Mouse (Mus musculus): ENCODE measurements at regions not wholly inside any gene's neighbourhood (a gene's known extent, or its start where the extent isn't known, plus 50 kb on each side); places are given as distances from the start of the nearest gene placed in this dataset.

DNA sequence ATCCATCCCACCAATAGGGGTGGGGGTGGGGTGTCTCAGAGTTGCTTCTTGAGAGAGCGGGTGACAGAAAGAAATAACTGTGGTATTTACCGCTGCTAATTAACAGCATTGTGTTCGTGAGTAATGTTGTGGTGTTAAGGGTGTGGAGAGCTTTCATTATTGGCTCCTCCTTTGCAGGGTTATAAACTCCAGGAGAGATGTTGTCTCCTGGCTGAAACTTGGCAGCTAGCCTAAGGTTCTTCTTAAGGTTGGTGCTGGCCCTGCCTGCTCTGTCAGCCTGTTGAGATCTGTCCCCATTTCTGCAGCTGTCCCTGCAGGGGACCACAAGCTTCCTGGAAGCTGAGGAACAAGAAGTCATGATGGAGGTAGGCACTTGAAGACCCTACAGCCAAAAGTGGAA, 120.6 kb downstream of the Sox9 start:
- WGBS = 93% methylated on average over 3 of the region's 3 CpGs
- Histone ChIP-seq H3K27me3 (no peaks in the 10 kb centered on the region), H3K4me1 (no peaks in the 10 kb centered on the region), H3K27ac (replicated peaks) (no peak overlapping the region), H3K4me2 (replicated peaks) (no peak overlapping the region), H3K36me3 (no peaks in the 10 kb centered on the region), H3K4me3 (no peak overlapping the region), H3K9ac (replicated peaks) (no peak overlapping the region), H3K9me3 (no peaks in the 10 kb centered on the region)
- ATAC-seq (ENCODE audit: low FRiP score, low read depth) = no peak

DNA sequence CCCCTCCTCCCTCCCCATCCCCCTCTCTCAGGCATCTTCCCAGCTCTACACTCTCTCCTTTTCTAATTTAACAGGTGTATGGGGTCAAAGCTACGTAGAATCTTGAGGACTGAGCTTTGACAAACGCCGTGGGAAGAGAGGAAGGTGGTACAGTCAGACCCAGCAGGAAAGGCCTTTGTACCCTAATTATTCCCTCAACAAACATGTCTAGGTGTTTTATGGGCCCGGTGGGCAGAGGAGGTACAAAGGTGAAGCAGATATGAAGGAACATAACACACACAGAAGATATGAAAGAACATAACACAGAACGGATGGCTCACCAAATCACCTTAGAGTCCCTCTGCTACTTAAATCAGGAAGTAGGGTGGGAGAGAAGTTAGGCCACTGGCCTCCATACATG, 128.3 kb downstream of the Sox9 start:
- Histone ChIP-seq H3K36me3 (no peaks in the 10 kb centered on the region), H3K9ac (replicated peaks) (no peak overlapping the region), H3K27me3 (no peaks in the 10 kb centered on the region; the same call in 1 of the 2 replicates), H3K9me3 (no peaks in the 10 kb centered on the region), H3K27ac (replicated peaks) (no peak overlapping the region), H3K4me1 (no peaks in the 10 kb centered on the region), H3K4me3 (no peak overlapping the region), H3K4me2 (replicated peaks) (no peak overlapping the region)
- ATAC-seq (ENCODE audit: low FRiP score, low read depth) = no peak
- 78% methylated on average over 5 of the region's 5 CpGs for WGBS

DNA sequence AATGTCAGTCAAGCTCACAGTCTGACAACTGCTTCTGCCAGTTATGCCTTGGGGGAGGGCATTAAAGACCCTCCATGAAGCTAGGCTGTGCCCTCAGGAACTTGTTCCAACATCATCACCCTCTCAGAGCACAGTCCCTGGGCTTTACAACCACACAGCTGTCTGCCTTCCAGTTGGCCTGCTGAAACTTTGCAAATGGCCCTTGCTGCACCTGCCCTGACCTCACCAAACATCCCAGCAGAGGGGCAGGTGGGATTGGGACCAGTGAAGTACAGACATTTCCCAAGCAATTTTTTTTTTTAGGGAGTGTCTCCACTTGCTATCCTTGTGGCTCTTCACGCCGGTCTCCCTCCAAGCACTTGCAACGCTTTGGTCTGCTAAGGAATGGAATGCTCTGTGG, 130.9 kb downstream of the Sox9 start:
- no peak overlapping the region for H3K4me2 ChIP-seq (replicated peaks)
- H3K9me3 ChIP-seq = no peaks in the 10 kb centered on the region
- no peak for ATAC-seq (ENCODE audit: low FRiP score, low read depth)
- no peak overlapping the region for H3K9ac ChIP-seq (replicated peaks)
- H3K27me3 ChIP-seq = no peaks in the 10 kb centered on the region; the same call in 1 of the 2 replicates
- WGBS = 81% methylated on average over 3 of the region's 3 CpGs
- no peak overlapping the region for H3K27ac ChIP-seq (replicated peaks)
- no peaks in the 10 kb centered on the region for H3K36me3 ChIP-seq
- no peaks in the 10 kb centered on the region for H3K4me1 ChIP-seq
- H3K4me3 ChIP-seq = no peak overlapping the region

DNA sequence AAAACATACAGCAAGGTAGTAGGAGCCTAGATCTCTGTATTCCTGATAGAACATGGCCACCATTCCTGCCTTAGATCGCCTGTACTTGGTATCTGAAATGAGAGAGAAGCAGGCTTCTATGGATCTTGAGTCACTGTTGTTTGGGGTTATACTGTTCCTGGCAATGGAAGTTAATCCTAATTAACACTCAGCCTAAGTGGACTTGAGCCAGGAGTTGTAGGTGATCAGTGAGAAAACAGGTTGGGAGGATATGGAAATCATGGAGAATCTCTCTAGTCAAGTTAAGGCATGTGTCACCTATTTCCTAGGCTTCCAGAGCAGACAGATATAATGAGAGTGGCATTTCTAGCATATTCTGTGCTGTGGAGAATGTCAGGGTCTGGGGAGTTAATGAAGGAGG, 134.9 kb downstream of the Sox9 start:
- Histone ChIP-seq H3K36me3 (no peaks in the 10 kb centered on the region), H3K27ac (replicated peaks) (no peak overlapping the region), H3K27me3 (no peaks in the 10 kb centered on the region), H3K9me3 (no peaks in the 10 kb centered on the region), H3K9ac (replicated peaks) (no peak overlapping the region), H3K4me1 (no peaks in the 10 kb centered on the region), H3K4me2 (replicated peaks) (no peak overlapping the region), H3K4me3 (no peak overlapping the region)
- no peak for ATAC-seq (ENCODE audit: low FRiP score, low read depth)
- 93% methylated on average over 1 of the region's 1 CpGs for WGBS

DNA sequence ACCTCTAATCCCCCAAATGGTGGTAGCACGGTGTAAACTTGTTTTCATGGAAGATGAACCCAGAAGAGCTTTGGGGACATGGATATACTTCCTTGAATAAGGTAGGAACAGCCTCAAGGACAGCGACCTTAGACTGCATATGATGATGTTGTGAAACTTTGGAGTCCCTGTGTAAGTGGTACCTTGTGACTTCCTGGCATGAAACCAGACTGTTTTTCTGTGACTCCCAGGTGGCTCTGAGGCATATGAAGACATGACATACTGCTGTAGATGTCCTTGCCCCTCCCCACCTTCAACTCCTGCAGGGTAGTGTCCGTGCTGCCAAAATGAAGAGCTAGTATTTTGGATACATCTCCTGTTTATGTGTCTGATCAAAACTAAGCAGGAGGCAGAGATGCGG, 138.1 kb downstream of the Sox9 start:
- Histone ChIP-seq H3K9ac (replicated peaks) (no peak overlapping the region), H3K36me3 (no peaks in the 10 kb centered on the region), H3K27me3 (no peaks in the 10 kb centered on the region; the same call in 1 of the 2 replicates), H3K9me3 (no peaks in the 10 kb centered on the region), H3K27ac (replicated peaks) (no peak overlapping the region), H3K4me3 (no peak overlapping the region), H3K4me1 (peaks cover 5% of the 10 kb centered on the region; the same call in 1 of the 2 replicates), H3K4me2 (replicated peaks) (no peak overlapping the region)
- ATAC-seq (ENCODE audit: low FRiP score, low read depth) = no peak
- WGBS = 87% methylated on average over 4 of the region's 4 CpGs

DNA sequence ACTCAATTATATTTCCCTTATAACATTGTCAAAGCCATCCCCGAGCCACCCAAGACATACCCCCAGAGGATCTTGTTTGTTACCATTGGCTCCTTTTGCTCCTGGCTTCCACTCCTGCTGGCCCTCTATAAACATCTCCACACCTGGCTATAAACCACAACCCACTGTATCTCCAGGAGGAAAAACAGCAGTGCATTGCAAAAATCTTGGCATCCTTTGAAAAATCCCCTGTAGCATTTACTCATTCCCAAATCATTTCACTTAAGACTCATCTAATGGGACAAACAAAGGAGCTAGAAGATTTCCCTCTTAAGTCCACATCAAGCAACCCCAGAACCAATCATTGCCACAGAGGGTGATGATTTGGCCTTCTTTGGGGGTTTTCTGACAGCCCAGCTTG, 142.6 kb downstream of the Sox9 start:
- Histone ChIP-seq H3K4me3 (no peak overlapping the region), H3K27me3 (no peaks in the 10 kb centered on the region; the same call in 1 of the 2 replicates), H3K9ac (replicated peaks) (no peak overlapping the region), H3K9me3 (no peaks in the 10 kb centered on the region), H3K4me1 (peaks cover 5% of the 10 kb centered on the region; the same call in 1 of the 2 replicates), H3K4me2 (replicated peaks) (no peak overlapping the region), H3K27ac (replicated peaks) (no peak overlapping the region), H3K36me3 (no peaks in the 10 kb centered on the region)
- 72% methylated on average over 1 of the region's 1 CpGs for WGBS
- ATAC-seq (ENCODE audit: low FRiP score, low read depth) = no peak

DNA sequence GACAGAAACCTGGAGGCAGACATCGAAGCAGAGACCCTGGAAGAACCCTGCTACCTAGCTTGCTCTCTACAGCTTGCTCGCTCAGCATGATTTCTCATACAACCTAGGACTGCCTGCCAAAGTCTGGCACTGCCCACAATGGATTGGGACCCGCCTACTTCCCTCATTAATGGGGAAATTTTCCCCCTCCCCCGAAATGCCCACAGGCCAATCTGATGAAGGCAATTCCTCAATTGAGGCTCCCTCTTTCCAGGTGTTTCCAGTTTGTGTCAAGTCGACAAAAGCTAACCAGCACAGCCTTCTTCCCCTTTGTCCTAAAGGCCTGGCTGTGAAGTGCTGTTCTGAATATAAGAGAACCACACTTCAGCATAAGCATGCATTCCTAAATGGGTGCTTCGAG, 143.1 kb downstream of the Sox9 start:
- H3K27me3 ChIP-seq = no peaks in the 10 kb centered on the region; the same call in 1 of the 2 replicates
- H3K27ac ChIP-seq (replicated peaks) = no peak overlapping the region
- H3K36me3 ChIP-seq = no peaks in the 10 kb centered on the region
- no peak overlapping the region for H3K4me2 ChIP-seq (replicated peaks)
- H3K9me3 ChIP-seq = no peaks in the 10 kb centered on the region
- H3K4me1 ChIP-seq = peaks cover 5% of the 10 kb centered on the region; the same call in 1 of the 2 replicates
- H3K4me3 ChIP-seq = no peak overlapping the region
- no peak overlapping the region for H3K9ac ChIP-seq (replicated peaks)
- 67% methylated on average over 6 of the region's 6 CpGs for WGBS
- ATAC-seq (ENCODE audit: low FRiP score, low read depth) = no peak

DNA sequence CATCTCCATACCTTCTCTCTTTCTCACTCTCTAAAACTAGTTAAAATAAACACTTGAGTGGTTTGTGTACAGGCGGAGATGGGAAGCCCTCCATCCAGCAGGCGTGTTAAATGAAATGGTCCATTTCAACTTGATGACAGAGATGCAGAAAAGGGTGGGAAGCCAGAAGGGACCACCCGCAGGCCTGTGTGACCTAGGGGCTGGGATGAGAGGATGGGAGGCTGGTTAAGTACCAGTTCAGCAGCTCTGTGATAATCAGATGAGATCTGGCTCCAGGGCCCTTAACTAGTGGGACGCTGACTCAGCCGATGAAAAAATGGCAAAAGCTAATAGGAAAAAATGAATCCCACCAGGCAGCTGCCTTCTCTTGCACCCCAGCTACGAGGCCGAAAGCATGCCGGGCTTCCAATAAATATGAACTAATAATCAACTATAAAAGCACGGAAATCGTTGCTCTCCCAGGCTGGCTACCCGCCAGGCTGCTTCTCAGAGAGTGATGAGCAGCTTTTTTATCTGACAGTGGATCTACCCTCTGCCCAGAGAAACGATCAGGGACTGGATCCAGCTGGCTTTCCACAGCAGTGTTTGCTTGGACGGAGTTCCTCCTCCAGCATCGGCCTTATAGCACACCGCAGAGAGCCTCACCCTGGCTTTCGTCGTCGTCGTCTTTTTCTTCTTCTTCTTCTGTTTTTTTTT, 144.5 kb downstream of the Sox9 start:
- WGBS = 88% methylated on average over 19 of the region's 19 CpGs
- Histone ChIP-seq H3K9ac (replicated peaks) (no peak overlapping the region), H3K4me1 (peaks cover 5% of the 10 kb centered on the region; the same call in 1 of the 2 replicates), H3K27me3 (no peaks in the 10 kb centered on the region; the same call in 1 of the 2 replicates), H3K4me2 (replicated peaks) (no peak overlapping the region), H3K9me3 (no peaks in the 10 kb centered on the region), H3K4me3 (no peak overlapping the region), H3K36me3 (no peaks in the 10 kb centered on the region), H3K27ac (replicated peaks) (no peak overlapping the region)
- ATAC-seq (ENCODE audit: low FRiP score, low read depth) = no peak

DNA sequence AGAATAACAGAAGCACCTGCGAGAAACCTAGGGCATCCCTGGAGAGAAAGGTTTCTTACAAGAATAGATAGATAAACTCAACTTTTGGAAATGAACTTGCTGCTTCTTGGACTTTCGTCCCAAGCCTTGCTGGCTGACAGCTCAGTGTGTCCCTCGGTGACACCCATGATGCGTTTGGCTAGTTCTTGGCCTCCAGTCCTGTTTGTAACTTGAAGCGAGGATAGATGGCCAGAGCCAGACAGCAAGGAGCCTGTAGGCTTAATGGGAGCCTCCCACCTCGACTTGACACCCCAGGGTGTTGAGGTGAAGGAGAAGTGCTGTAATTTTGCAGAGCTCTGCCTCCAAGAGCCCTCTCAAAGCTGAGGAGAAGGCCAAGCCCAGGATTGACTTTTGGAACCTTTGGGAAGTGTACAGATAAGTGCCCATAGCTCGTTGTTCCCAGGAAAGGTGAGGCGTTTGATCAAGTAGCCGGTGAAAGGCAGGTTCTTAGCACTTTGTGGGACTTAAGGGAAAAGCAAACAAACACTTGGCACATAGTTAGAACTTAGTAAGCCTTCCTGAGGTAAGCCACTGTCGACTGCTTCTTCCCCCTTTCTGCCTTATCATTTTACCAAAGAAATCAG, 148.3 kb downstream of the Sox9 start:
- Histone ChIP-seq H3K36me3 (no peaks in the 10 kb centered on the region), H3K4me3 (no peak overlapping the region), H3K27ac (replicated peaks) (no peak overlapping the region), H3K4me2 (replicated peaks) (no peak overlapping the region), H3K27me3 (no peaks in the 10 kb centered on the region), H3K9ac (replicated peaks) (no peak overlapping the region), H3K4me1 (no peaks in the 10 kb centered on the region), H3K9me3 (no peaks in the 10 kb centered on the region)
- ATAC-seq (ENCODE audit: low FRiP score, low read depth) = no peak
- 79% methylated on average over 10 of the region's 10 CpGs for whole genome bisulfite sequencing

DNA sequence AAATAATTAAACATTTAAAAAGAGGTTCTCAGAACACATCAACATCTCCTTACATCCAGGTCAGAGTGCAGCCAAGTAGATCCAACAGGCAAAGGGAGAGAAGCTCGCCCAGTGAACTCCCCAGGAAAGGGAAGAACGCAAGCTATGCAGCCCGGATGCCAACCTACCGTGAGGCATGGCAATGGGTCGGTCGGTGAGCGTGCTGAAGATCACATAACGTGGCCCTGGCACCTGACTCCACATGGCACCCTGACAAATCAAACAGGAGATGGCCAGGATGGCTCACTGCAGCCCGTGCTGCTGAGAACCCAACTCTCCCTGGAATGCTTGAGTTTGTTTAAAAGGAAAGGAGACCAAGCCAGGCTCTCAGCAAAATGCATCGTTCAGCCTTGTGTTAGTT, 156.0 kb downstream of the Sox9 start:
- Histone ChIP-seq H3K4me1 (no peaks in the 10 kb centered on the region), H3K4me3 (no peak overlapping the region), H3K4me2 (replicated peaks) (no peak overlapping the region), H3K27ac (replicated peaks) (no peak overlapping the region), H3K36me3 (no peaks in the 10 kb centered on the region), H3K27me3 (no peaks in the 10 kb centered on the region), H3K9me3 (no peaks in the 10 kb centered on the region), H3K9ac (replicated peaks) (no peak overlapping the region)
- ATAC-seq (ENCODE audit: low FRiP score, low read depth) = no peak
- 86% methylated on average over 10 of the region's 10 CpGs for WGBS

DNA sequence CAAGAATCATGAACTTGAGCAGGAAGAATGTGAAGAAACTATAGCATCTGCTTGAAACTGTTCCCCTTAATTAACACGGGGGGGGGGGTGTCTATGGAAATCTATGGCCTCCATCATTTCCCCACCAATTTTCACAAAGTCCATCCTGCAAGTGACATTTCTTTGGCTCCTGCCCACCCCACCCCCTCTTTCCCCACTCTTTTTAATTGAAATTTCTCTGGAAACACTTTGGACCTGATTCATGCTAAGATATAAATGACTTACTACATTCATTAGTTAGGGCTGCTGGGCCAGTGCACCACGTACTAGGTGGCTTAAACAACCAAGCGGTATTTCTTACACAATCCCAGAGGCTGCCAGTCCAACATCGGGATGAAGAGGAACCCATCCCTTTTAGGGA, 169.4 kb downstream of the Sox9 start:
- 70% methylated on average over 4 of the region's 4 CpGs for WGBS
- H3K4me3 ChIP-seq = no peak overlapping the region
- no peaks in the 10 kb centered on the region for H3K9me3 ChIP-seq
- no peak overlapping the region for H3K9ac ChIP-seq (replicated peaks)
- H3K4me1 ChIP-seq = peaks cover 20% of the 10 kb centered on the region; the same call in 1 of the 2 replicates
- H3K36me3 ChIP-seq = no peaks in the 10 kb centered on the region
- H3K27ac ChIP-seq (replicated peaks) = no peak overlapping the region
- no peak overlapping the region for H3K4me2 ChIP-seq (replicated peaks)
- no peak for ATAC-seq (ENCODE audit: low FRiP score, low read depth)
- no peaks in the 10 kb centered on the region for H3K27me3 ChIP-seq

DNA sequence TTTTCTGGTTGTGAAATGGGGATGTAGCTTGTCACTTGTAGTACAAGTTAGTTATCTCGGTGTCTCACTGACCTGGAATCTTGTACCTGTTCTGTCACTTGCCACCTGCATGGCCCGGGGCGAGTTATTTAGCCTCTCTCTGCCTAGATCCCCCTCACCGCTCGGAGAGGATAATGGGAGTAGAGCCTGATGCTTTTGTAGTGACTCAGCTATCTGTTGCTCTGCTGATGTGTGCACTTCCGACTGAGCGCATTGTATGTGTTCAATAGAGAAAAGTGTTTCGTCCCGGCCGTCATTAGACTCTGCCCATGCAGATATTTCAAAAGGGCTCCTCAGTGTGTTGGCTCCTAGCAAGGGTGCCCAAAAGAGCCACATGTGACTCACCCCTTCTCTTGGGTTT, 170.3 kb downstream of the Sox9 start:
- 56% methylated on average over 10 of the region's 10 CpGs for WGBS
- Histone ChIP-seq H3K27me3 (no peaks in the 10 kb centered on the region), H3K4me3 (no peak overlapping the region), H3K4me2 (replicated peaks) (no peak overlapping the region), H3K9me3 (no peaks in the 10 kb centered on the region), H3K36me3 (no peaks in the 10 kb centered on the region), H3K9ac (replicated peaks) (no peak overlapping the region), H3K27ac (replicated peaks) (no peak overlapping the region), H3K4me1 (peaks cover 22% of the 10 kb centered on the region)
- ATAC-seq (ENCODE audit: low FRiP score, low read depth) = no peak

Data from midbrain, embryonic 12.5 days (tissue).